23 mouse cellular contexts compared by ENCODE assay signal in genomic region chr10:19745662-19746061, GRCm38 (mm10). TPM values are rescaled to one million over a fixed set of nuclear protein-coding genes. Genes with fewer than 3 reads are reported as not detected.
DNase-seq lines count a peak whose midpoint lies in the region; ATAC-seq and TF ChIP-seq lines count a peak whose summit lies in the region.
"Had no signal": no experiment of that assay in that cellular context is flagged by ENCODE, and none has a peak within 500 bp of the region (broad histone marks: within the 10 kb centered on the region; RNA-seq: fewer than 3 reads in every experiment).

No protein-coding gene starts in this region.

- no peaks in the 10 kb centered on the region for H3K9me3 ChIP-seq in heart, postnatal 0 days (replicated peaks; ENCODE audit: control insufficient read depth, low read length)
- no peaks in the 10 kb centered on the region for H3K9me3 ChIP-seq in liver, postnatal 0 days (ENCODE audit: low read length)
- no peaks in the 10 kb centered on the region for H3K9me3 ChIP-seq in stomach, postnatal 0 days (ENCODE audit: control insufficient read depth, low read length)
- H3K9me3 ChIP-seq: heart, embryonic 13.5 days; megakaryocyte, embryonic 14.5 days; neural tube, embryonic 15.5 days had no signal

- no peaks in the 10 kb centered on the region for H3K36me3 ChIP-seq in heart, postnatal 0 days (replicated peaks; ENCODE audit: control insufficient read depth, insufficient read depth, low read length)
- no peaks in the 10 kb centered on the region for H3K36me3 ChIP-seq in liver, postnatal 0 days (replicated peaks; ENCODE audit: insufficient read depth, low read length)
- H3K36me3 ChIP-seq in stomach, postnatal 0 days (ENCODE audit: control insufficient read depth, insufficient read depth, low read length): no peaks in the 10 kb centered on the region
- H3K36me3 ChIP-seq: heart, embryonic 13.5 days; neural tube, embryonic 15.5 days had no signal

- DNase-seq in heart, postnatal 0 days (ENCODE audit: low spot score): peak; percentile 8
- no peak for DNase-seq in heart, postnatal 4 days
- no peak for DNase-seq in liver, postnatal 0 days
- DNase-seq in liver: no peak
- peak; percentile 6 for DNase-seq in adipocyte (ENCODE audit: low spot score)
- no peak for DNase-seq in stomach, postnatal 0 days (ENCODE audit: low spot score)
- no peak for DNase-seq in lung, postnatal 10 days
- DNase-seq: cerebellum, adult 9-10 months; embryo, embryonic 11 days; heart, adult 11 months; kidney, adult 2 months; kidney, postnatal 25 days; layer of hippocampus, adult 9-11 months; lung, postnatal 14 days; midbrain, embryonic 14.5 days; right cerebral cortex, postnatal 25 days had no signal

- no peak for ATAC-seq in heart, postnatal 0 days (ENCODE audit: insufficient read depth, low read depth)
- no peak for ATAC-seq in liver, postnatal 0 days
- no peak for ATAC-seq in stomach, postnatal 0 days (ENCODE audit: low FRiP score, low TSS enrichment)

- H3K4me1 ChIP-seq in heart, postnatal 0 days (ENCODE audit: control insufficient read depth, insufficient read depth): no peaks in the 10 kb centered on the region
- H3K4me1 ChIP-seq in liver, postnatal 0 days (ENCODE audit: insufficient read depth): 0 out of 2 replicates have a peak, but pooled peaks cover 5% of the 10 kb centered on the region
- H3K4me1 ChIP-seq in stomach, postnatal 0 days (replicated peaks; ENCODE audit: control insufficient read depth, insufficient read depth): no peaks in the 10 kb centered on the region
- H3K4me1 ChIP-seq: heart, embryonic 13.5 days; neural tube, embryonic 15.5 days had no signal

- 24% methylated on average over 1 of the region's 1 CpGs for WGBS in heart, postnatal 0 days
- WGBS in liver, postnatal 0 days (ENCODE audit: insufficient replicate concordance): 23% methylated on average over 1 of the region's 1 CpGs
- WGBS in stomach, postnatal 0 days: 44% methylated on average over 1 of the region's 1 CpGs

- H3K27ac ChIP-seq in heart, postnatal 0 days (ENCODE audit: low read depth): no peak overlapping the region
- H3K27ac ChIP-seq in liver, postnatal 0 days (ENCODE audit: low read depth): no peak overlapping the region
- H3K27ac ChIP-seq in stomach, postnatal 0 days (replicated peaks): no peak overlapping the region
- H3K27ac ChIP-seq: heart, embryonic 13.5 days; liver, embryonic 14.5 days; neural tube, embryonic 15.5 days had no signal

- H3K27me3 ChIP-seq in heart, postnatal 0 days (ENCODE audit: control insufficient read depth, insufficient read depth, low read length): no peaks in the 10 kb centered on the region
- no peaks in the 10 kb centered on the region for H3K27me3 ChIP-seq in liver, postnatal 0 days (ENCODE audit: insufficient read depth, low read length)
- H3K27me3 ChIP-seq in stomach, postnatal 0 days (ENCODE audit: control insufficient read depth, insufficient read depth, low read length): no peaks in the 10 kb centered on the region
- H3K27me3 ChIP-seq: heart, embryonic 13.5 days; megakaryocyte, embryonic 14.5 days; neural tube, embryonic 15.5 days had no signal

- no peak overlapping the region for H3K9ac ChIP-seq in heart, postnatal 0 days (replicated peaks; ENCODE audit: low read depth, low read length)
- no peak overlapping the region for H3K9ac ChIP-seq in liver, postnatal 0 days (replicated peaks)
- no peak overlapping the region for H3K9ac ChIP-seq in stomach, postnatal 0 days (ENCODE audit: low read length)
- H3K9ac ChIP-seq: heart, embryonic 13.5 days; liver, embryonic 14.5 days; neural tube, embryonic 15.5 days had no signal

- no peak overlapping the region for H3K4me2 ChIP-seq in heart, postnatal 0 days (ENCODE audit: low read depth, low read length)
- H3K4me2 ChIP-seq in liver, postnatal 0 days (ENCODE audit: low read depth, low read length): no peak overlapping the region
- H3K4me2 ChIP-seq in stomach, postnatal 0 days (replicated peaks; ENCODE audit: low read depth): no peak overlapping the region
- H3K4me2 ChIP-seq: heart, embryonic 13.5 days; neural tube, embryonic 15.5 days had no signal

- H3K4me3 ChIP-seq in heart, postnatal 0 days (ENCODE audit: low read depth, low read length): no peak overlapping the region
- no peak overlapping the region for H3K4me3 ChIP-seq in liver, postnatal 0 days (ENCODE audit: low read depth, low read length)
- H3K4me3 ChIP-seq in stomach, postnatal 0 days (ENCODE audit: low read depth, low read length): no peak overlapping the region
- H3K4me3 ChIP-seq: heart, embryonic 13.5 days; megakaryocyte, embryonic 14.5 days; neural tube, embryonic 15.5 days had no signal

- peak; percentile 34 for TF ChIP-seq CTCF in heart, postnatal 0 days (IDR thresholded peaks at IDR 0.05; ENCODE audit: low read depth)
- TF ChIP-seq CTCF in liver, postnatal 0 days (IDR thresholded peaks at IDR 0.05; ENCODE audit: low read depth): 0 out of 2 replicates have a peak, but pooled peaks have one; percentile 10
- peak; percentile 57 for TF ChIP-seq CTCF in stomach, postnatal 0 days (IDR thresholded peaks at IDR 0.05; ENCODE audit: low read depth)

- TF ChIP-seq EP300 in heart, postnatal 0 days (IDR thresholded peaks at IDR 0.05; ENCODE audit: low read depth): no peak
- TF ChIP-seq EP300 in liver, postnatal 0 days (IDR thresholded peaks at IDR 0.05; ENCODE audit: low read depth): no peak
- TF ChIP-seq EP300 in stomach, postnatal 0 days (optimal IDR thresholded peaks at IDR 0.05): no peak

RNA-seq across cellular contexts. Expression of gene Il20ra, which starts 33.3 kb away (rescaled TPM):
- total RNA-seq in heart, postnatal 0 days (2014; rRNA removed; ENCODE audit: low replicate concordance): not detected in 2 replicates
- polyA plus RNA-seq in heart, postnatal 0 days (2015; fragmentation: Nextera tagmentation; extraction: Ambion mirVana): not detected in 2 replicates
- not detected for total RNA-seq in heart, postnatal 4 days (2021)
- polyA plus RNA-seq in liver, postnatal 0 days (2015; fragmentation: Nextera tagmentation; extraction: Ambion mirVana): 0.08 and 0.13 TPM in 2 replicates
- polyA plus RNA-seq in stomach, postnatal 0 days (2015; fragmentation: Nextera tagmentation; extraction: Ambion mirVana): 0.33 and 0.36 TPM in 2 replicates
- total RNA-seq: ES-E14; gastrocnemius, adult 18-20 months had no signal
- polyA plus RNA-seq: heart, embryonic 13.5 days; spleen, adult 2 months had no signal

Comparison
In these comparisons a context has a peak if more than half of its experiments do, and no peak if none do; other contexts are left out.
1. DNase-seq: peak in heart, postnatal 0 days (single experiment) and adipocyte (single experiment); none in heart, postnatal 4 days (single experiment), liver, postnatal 0 days (single experiment), liver (single experiment), stomach, postnatal 0 days (single experiment) and lung, postnatal 10 days (single experiment).
2. Peak in every context shown above with its lines, with median percentiles within 50 percentile points of each other: CTCF ChIP-seq.